Mouse (Mus musculus) lung, embryonic 14.5 days (tissue): ENCODE data around the gene Ttc37. TPM values are rescaled to one million over a fixed set of nuclear protein-coding genes. Genes with fewer than 3 reads are reported as not detected.

ENCODE experiments used
- ATAC-seq: fragments of 200-750 bp; cut with Nextera tagmentation; 2 replicates; pipeline ENCODE4 v1.8.0; 2017; ENCODE audit warnings: mild to moderate bottlenecking, moderate TSS enrichment, moderate library complexity; ENCODE audit not compliant: insufficient read depth
- DNase-seq: peaks from one replicate; pipeline ENCODE4 v3.0.0-alpha.2; 2015
- H3K27ac ChIP-seq: fragments of 300-500 bp; sonication (generic); 2 replicates; pipeline ENCODE4 v1.5.1; 2014; ENCODE audit warnings: low read depth, mild to moderate bottlenecking, moderate library complexity
- H3K27me3 ChIP-seq: fragments of 300-500 bp; sonication (generic); 2 replicates; pipeline ENCODE4 v1.6.1; 2014; ENCODE audit warnings: low read length, control low read depth; ENCODE audit not compliant: insufficient read depth
- H3K36me3 ChIP-seq: fragments of 300-500 bp; sonication (generic); 2 replicates; pipeline ENCODE4 v1.6.1; 2014; ENCODE audit warnings: control low read depth; ENCODE audit not compliant: insufficient read depth
- H3K4me1 ChIP-seq: fragments of 300-500 bp; sonication (generic); 2 replicates; pipeline ENCODE4 v1.6.1; 2014; ENCODE audit warnings: antibody characterized with exemption, control low read depth; ENCODE audit not compliant: insufficient read depth
- H3K4me2 ChIP-seq: fragments of 300-500 bp; sonication (generic); 2 replicates; pipeline ENCODE4 v1.6.1; 2014; ENCODE audit warnings: mild to moderate bottlenecking
- H3K4me3 ChIP-seq: fragments of 300-500 bp; sonication (generic); 2 replicates; pipeline ENCODE4 v1.5.1; 2014; ENCODE audit warnings: low read depth, low read length
- H3K9ac ChIP-seq: fragments of 300-500 bp; sonication (generic); 2 replicates; pipeline ENCODE4 v1.6.1; 2014
- H3K9me3 ChIP-seq: fragments of 300-500 bp; sonication (generic); 2 replicates; pipeline ENCODE4 v1.6.1; 2016; ENCODE audit warnings: low read depth, low read length, control low read depth
- CTCF ChIP-seq: IDR thresholded peaks from 2 replicates; pipeline ENCODE4 v1.5.1; 2016; ENCODE audit warnings: antibody characterized with exemption, low read depth
- WGBS: fragments of 180-500 bp; shearing (Covaris S2); extraction: QIAGEN DNeasy Blood & Tissue Kit; methylation state at CpG from one replicate; pipeline ENCODE4 v1.1.7; 2014; 5-methylcytosine and 5-hydroxymethylcytosine counted together
- polyA plus RNA-seq: library from polyadenylated mRNA; unstranded; fragments of >200 nt; fragmentation: Nextera tagmentation; extraction: Ambion mirVana; gene quantifications from 2 replicates; pipeline ENCODE4 v1.2.1, GENCODE M21; 2014

Gene Ttc37
- polyA plus RNA-seq, 1 experiment from 2014 or later = 19.8 TPM

- DNase-seq (no peak), ATAC-seq (no peak)
- Histone ChIP-seq H3K4me3 (no peak overlapping the region), H3K9me3 (no peaks in the 10 kb centered on the region), H3K4me2 (no peak overlapping the region), H3K4me1 (no peaks in the 10 kb centered on the region), H3K27me3 (no peaks in the 10 kb centered on the region), H3K36me3 (peaks cover 18% of the 10 kb centered on the region), H3K27ac (no peak overlapping the region), H3K9ac (no peak overlapping the region)
- 93% methylated on average over 8 of the region's 8 CpGs for WGBS
- TF ChIP-seq CTCF = no peak
These were observed 97.1 kb downstream of the Ttc37 start for GRCm38 (mm10) chr13:76195431-76196138.

GRCm38 (mm10) chr13:76197297-76197848 lies 98.8 kb downstream of the Ttc37 start:
- 69% methylated on average over 3 of the region's 3 CpGs for WGBS
- Histone ChIP-seq H3K36me3 (peaks cover 1% of the 10 kb centered on the region; the same call in 1 of the 2 replicates), H3K27me3 (no peaks in the 10 kb centered on the region), H3K4me1 (no peaks in the 10 kb centered on the region), H3K4me3 (no peak overlapping the region), H3K4me2 (no peak overlapping the region), H3K9ac (no peak overlapping the region), H3K9me3 (no peaks in the 10 kb centered on the region), H3K27ac (no peak overlapping the region)
- DNase-seq = peak; percentile 5
- ATAC-seq = no peak
- TF ChIP-seq CTCF = no peak

DNA sequence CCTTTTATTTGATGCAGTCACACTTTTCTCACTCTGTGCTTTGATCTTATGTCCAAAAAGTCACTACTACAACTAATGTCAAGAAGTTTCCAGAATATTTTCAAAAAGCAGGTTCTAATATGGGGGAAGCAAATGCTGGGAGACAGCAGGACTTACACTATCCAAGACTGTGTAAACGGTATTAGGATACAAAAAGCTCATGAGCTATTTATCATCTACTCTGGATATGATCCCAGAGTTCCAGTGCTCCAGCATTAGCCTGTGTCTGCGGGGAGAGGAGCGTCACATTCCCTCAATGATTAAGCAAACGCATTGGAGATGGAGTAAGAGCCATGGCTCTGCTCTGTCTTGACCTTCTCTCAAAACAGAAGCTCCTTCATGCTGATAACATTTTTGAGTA lies 101.4 kb downstream of the Ttc37 start:
- H3K27ac ChIP-seq = no peak overlapping the region
- no peaks in the 10 kb centered on the region for H3K4me1 ChIP-seq
- H3K36me3 ChIP-seq = no peaks in the 10 kb centered on the region
- H3K9me3 ChIP-seq = no peaks in the 10 kb centered on the region
- ATAC-seq = no peak
- no peak overlapping the region for H3K4me3 ChIP-seq
- H3K4me2 ChIP-seq = no peak overlapping the region
- no peak for DNase-seq
- H3K9ac ChIP-seq = no peak overlapping the region
- no peak for TF ChIP-seq CTCF
- no peaks in the 10 kb centered on the region for H3K27me3 ChIP-seq
- WGBS = 71% methylated on average over 4 of the region's 4 CpGs

GRCm38 (mm10) chr13:76214928-76215327 lies 116.4 kb downstream of the Ttc37 start:
- no peak for TF ChIP-seq CTCF

DNA sequence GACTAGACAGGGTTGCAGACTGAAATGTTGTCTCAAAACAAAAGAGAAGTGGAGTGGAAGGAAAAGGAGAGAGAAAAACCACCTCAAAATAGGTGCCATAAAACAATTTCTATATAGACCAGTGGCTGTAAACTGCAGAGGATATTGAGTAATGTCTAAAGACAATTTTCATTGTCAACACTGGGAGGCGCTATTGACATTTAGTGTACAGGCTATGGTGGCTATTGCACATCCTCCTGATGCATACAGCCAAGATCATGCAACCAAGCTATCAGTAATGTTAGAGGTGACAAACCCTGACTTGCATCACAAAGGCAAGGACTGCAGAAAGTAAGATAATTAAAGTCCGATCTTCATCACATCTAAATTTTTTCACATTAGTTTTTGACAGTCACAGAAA lies 116.9 kb downstream of the Ttc37 start:
- no peaks in the 10 kb centered on the region for H3K36me3 ChIP-seq
- peak; percentile 54 for TF ChIP-seq CTCF
- no peaks in the 10 kb centered on the region for H3K27me3 ChIP-seq
- WGBS = 43% methylated on average over 2 of the region's 2 CpGs
- no peaks in the 10 kb centered on the region for H3K4me1 ChIP-seq
- no peak for ATAC-seq
- H3K9me3 ChIP-seq = no peaks in the 10 kb centered on the region
- H3K4me2 ChIP-seq = no peak overlapping the region
- no peak overlapping the region for H3K27ac ChIP-seq
- peak; percentile 58 for DNase-seq
- H3K9ac ChIP-seq = no peak overlapping the region
- H3K4me3 ChIP-seq = no peak overlapping the region

More at GRCm38 (mm10) chr13:76214928-76215327, 116.4 kb downstream of the Ttc37 start:
- Histone ChIP-seq H3K27me3 (no peaks in the 10 kb centered on the region), H3K9me3 (no peaks in the 10 kb centered on the region), H3K9ac (no peak overlapping the region), H3K27ac (no peak overlapping the region), H3K4me1 (no peaks in the 10 kb centered on the region), H3K36me3 (no peaks in the 10 kb centered on the region), H3K4me2 (no peak overlapping the region), H3K4me3 (no peak overlapping the region)
- 74% methylated on average over 2 of the region's 2 CpGs for WGBS
- ATAC-seq (no peak), DNase-seq (no peak)

Other genes with a start within 250 kb of the Ttc37 start
- gene Rhobtb3, start 154.8 kb upstream of the Ttc37 start, polyA plus RNA-seq = 49.2 and 52.4 TPM in 2 replicates
- gene Spata9, start 131.6 kb upstream of the Ttc37 start, polyA plus RNA-seq = 0.81 and 0.82 TPM in 2 replicates
- 18.4 and 19.5 TPM in 2 replicates for gene Rfesd, start 80.0 kb upstream of the Ttc37 start, polyA plus RNA-seq
- 0.13 TPM in 1 of 2 replicates, not detected in the other for gene Gpr150, start 41.7 kb upstream of the Ttc37 start, polyA plus RNA-seq
- 7.6 and 8.1 TPM in 2 replicates for gene Arsk, start 74 bp upstream of the Ttc37 start, polyA plus RNA-seq
- gene Fam81b, start 206.3 kb downstream of the Ttc37 start, polyA plus RNA-seq = not detected in 2 replicates